Mouse (Mus musculus) layer of hippocampus, adult 8-10 months (tissue): ENCODE measurements around the gene Polr3h. TPM values are rescaled to one million over a fixed set of nuclear protein-coding genes. Genes with fewer than 3 reads are reported as not detected.
"Not testable (repeated sequence)": the region's sequence is repeated elsewhere in the genome, so short reads cannot be mapped to it uniquely, and the experiment has no call there.

Experiments
- DNase-seq, 2 experiments: peaks; one replicate each; pipeline ENCODE4 v3.0.0; 2022; ENCODE audit warnings: low spot score in 2 of 2
- total RNA-seq, 4 experiments: library from RNA; stranded (reverse); gene quantifications; 2 replicates each; pipeline ENCODE4 v1.2.4; 2022

Polr3h gene
- total RNA-seq, result 10 to 100 TPM; 39.5 to 50.1 (median 47.8) TPM

DNA sequence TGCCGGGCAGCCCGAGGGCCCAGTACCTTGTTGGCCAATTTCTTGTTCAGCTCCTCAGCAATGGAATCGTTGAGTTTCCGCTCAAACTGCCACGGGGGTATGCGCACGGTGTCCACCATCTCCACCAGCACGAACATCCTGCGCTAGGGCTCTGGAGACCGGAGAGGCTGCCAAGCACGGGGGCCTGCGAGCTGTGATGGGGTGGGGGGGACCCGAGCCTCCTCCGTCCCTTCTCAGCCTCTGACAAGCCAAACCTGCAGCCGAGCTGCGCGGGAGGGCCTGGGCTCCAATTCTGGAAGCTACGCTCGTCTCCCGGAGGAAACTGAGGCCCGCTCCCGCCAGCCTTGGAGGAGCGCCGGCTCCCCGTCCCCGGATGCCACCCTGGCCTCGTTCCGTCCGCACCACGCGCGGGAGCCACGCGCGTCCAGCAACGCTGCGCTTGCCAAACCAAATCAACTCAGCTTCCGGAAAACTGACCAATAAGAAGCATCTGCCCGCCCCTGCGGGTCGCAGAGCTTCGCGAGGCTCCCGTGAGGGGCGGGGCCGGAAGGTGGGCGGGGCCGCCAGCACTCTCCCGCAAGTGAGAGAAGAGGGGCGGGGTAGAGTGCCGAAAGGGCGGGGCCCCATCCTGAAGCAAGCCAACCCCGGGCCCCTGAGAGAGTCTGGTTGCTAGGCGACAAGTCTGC is at the start of gene Polr3h:
TSS of gene Polr3h (minus strand) at position 481 of the 686 bp plus-strand sequence.
- peak; percentile 91 to 94 for DNase-seq

DNA sequence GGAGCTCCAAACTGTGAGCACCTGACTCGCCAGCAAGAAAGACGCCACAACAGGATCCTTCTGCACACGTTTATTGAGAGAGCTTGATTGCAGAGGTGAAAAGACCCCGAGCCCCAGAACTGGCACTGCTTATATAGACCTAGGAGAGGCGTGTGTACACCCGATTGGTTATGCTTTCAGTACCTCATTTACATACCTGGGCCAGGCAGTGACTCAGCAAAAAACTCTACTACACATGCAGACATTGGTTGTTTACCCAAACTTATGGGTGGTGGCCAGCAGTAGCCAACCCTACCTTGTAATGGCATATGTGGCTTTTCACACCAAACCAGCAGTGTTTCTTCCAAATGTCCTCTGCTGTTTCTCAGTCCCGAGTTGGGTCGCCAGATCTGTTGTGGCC is 49.1 kb upstream of the Polr3h start:
- not testable (repeated sequence) for DNase-seq

DNA sequence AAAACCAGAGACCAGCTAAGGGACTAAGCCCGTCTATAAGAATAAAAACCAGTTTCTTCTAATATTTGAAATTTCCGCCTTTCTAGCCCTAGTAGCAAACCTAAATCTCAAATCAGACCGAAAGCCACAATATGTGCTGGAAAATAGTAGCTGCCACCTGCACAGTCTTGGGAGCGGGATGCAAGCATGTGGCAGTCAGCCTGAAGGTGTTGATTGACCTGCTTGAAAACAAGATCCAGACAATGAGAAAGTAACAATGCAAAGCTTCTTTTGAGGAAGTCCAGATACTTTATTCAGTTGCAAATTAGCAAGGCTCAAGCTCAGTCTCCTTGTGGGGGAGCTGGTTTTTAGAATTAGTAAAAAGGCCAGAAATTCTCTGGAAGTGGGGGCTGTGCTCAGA is 44.5 kb upstream of the Polr3h start:
- not testable (repeated sequence) for DNase-seq

DNA sequence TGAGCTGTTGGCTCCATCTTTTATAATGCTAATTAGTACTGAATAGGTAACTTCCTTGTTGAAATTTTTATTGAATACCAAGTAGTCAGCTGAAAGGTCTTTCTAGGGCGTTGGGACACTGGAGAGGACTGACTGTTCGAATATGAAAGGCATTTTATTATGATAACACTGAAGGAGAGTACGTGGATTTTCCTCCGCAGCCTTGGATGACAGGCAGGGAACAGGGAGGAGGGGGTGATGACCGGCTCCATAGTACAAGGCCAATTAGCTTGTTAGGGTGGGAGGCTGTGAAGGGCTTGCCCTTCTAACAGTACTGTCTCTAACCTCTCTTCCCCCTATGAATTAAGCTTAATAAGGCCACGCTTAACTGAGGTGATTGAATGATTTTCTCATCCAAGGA is 43.6 kb upstream of the Polr3h start:
- DNase-seq, result not testable (repeated sequence)

DNA sequence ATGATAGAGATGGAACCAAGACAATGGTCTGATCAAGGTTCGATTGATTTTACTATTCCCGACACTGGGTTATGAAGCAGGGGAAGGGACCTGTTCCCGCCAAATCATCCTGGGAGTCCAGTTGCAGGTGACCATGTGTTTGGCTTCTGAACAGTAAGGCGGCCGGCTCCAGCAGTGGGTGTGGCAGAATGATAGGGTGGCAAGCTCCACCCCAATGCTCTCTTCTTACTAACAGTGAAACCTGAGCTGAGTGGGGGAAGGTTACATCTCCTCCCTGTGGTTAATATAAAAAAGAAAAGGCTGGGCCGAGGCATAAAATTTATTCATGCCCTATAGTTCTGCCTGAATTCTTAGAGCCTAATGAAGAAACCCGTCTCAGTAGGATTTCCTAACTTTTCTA is 43.1 kb upstream of the Polr3h start:
- DNase-seq, result no peak

DNA sequence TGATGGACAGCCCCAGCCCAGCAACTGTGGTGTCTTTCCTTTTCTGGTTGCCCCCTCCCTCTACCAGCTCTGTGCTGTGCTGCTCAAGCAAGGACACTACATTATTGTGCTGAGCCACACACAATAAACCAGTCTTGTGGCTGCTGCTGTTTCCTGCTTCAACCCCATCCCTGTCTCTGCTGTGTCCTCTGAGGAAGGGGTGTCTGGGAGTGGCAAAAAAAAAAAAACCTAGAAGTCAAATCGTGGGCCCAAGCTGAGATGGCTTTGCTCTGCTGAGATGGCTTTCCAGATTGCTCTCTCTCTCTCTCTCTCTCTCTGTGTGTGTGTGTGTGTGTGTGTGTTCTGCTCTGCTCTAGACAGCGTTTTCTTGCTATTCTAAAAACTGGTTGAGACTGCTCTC is 42.4 kb upstream of the Polr3h start:
- DNase-seq, result no peak

DNA sequence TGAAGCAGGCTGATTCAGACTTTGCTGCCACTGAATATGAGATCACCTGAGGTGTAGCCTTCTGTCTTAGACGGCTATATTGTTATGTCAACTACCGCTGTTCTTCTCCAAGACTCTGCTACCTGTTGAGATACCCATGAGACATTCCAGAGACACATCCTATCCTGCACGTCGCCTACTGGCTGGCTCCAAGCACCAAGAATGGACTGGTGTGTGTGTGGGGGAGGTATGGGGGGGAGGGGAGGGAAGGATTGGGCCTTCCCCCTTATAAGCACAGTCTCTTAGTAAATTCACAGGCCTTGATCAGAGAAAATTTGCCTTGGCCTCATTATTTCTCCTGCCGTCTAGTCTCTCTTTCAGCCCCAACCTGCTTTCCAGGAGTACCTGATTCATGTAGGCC is 41.8 kb upstream of the Polr3h start:
- DNase-seq, result no peak

DNA sequence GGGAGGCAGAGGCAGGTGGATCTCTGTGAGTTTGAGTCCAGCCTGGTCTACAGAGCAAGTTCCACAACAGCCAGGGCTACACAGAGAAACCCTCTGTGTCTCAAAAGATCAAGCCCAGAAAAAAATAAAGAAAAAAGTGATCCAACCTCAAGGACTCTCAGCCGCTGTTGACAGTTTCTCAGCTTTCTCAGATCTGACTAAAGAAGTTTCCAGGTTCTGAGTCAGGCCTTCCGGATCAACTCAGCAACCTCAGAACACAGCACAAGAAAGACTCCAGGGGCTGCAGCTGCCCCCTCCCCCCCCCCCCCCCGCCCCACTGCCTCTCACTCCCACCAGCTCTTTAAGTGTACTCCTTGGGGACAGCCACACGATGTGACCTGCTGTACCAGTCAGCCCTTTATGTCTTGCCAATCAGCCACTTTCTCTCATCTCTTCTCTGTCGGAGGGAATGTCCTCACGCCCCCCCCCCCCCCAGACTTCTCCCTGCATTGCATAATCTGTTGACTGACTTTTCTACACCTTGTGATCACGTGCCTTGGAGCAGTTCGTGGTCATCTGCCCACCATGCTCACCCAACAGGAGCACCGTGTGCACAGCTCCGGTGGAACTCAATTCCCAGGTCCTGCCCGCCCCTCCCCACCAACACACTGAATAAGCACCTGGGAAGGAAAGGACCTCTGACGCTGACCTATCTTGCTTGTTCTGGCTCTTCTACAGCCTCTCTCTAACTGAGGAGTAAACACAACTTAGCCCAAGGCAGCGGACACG is 40.2 kb upstream of the Polr3h start:
- DNase-seq, result no peak

DNA sequence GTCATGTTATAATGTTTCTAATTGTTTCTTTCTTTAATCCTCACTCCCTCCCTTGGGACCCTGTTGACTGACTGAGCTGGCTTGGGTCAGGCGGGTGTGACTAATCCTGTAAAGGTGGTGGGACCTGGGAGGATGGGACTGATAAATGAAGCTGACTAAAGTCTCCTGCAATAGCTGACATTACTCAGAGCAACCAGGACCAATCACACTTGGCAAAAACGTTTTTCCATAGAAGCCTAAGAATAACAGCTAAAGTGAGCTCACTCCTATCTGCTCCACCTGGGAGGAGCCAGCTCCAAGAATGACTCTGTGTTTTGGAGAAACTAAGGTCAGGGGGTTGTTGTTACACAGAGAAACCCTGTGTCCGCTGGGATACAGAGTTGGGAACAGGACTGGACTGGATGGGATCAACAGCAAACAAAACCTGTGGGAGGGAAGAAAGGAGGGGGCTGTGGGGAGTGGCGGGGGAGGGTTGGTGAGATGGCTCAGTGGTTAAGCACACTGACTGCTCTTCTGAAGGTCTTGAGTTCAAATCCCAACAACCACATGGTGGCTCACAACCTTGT is 39.0 kb upstream of the Polr3h start:
- DNase-seq, result no peak

DNA sequence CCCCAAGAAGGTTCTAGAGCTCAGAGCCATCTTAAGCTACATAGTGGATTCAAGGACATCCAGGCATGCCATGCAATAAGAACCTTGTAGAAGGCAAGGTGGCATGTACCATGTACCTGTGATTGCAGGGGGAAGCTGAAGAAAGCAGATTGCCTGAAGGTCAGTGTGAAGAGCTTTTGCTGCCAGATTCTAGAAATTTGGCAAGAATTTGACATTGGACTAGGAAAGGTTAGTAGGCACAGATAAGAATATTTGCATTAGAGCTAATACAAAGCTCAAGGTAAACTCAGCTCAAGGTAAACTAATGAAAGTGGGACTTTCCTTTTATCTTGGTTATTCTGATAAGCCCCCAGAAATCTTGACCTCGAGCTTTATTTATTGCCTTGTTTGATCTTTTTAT is 38.2 kb upstream of the Polr3h start:
- no peak for DNase-seq

DNA sequence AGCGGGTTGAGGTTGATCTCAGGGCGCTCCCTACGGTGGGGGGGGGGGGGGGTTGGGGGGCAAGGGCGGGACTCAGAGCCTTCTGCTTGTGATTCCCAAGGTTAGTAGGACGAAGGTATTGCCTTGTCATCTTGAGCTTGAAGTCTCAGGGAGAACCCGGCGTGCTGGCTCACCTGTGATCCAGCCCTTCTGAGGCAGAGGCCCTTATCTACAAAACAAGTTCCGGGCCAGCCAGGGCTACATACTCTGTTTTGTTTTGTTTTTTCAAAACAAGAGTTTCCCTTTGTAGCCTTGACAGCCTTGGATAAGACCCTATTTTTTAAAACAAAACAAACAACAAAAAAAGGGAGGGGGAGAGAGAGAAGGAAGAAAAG is 35.0 kb upstream of the Polr3h start:
- no peak for DNase-seq

DNA sequence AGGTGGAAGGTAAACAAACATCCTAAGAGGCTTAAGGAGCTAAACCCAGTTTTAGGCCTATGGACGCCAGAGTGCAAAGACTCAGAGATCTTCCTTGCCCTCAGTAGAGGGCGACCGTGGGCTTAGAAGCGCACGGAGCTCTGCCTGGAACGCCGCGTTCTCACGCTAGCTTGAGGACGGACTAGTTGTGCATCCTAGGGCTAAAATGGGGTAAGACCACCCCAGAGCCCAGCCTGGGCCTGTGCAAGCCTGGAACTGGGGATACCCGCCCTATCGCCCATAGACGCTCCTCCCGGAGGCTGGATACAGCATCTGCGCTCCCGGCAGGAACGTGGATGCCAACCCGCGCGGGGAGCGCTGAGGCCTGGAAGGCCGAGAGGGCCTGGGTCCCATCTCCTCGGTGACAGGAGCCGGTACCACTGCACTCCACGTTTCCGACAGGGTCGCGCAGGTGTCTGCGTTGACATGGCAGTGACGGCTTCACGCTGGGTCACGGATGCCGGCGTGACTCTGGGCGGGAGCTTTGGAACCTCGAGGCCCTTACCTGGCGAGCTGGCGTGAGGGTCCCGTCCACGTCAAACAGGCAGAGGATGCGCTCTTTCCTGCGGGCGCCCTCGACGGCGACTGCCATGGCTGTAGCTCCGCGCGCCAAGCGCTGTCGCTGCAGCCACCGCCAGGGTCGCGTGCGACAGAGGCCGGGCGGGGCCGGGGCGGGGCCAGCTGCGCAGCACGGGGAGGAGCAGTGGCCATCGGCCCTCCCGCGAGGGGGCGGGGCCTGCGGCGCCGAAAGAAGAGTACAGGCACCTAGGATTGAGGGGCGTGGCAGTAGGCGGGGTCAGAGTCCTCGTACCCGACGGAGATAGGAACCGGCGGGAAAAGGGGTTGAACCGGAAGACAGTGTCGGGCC is 34.4 kb upstream of the Polr3h start, which contains the start of gene Pmm1:
TSS of gene Pmm1 (minus strand) at position 760 of the 907 bp plus-strand sequence.
- DNase-seq, result peak; percentile 96

DNA sequence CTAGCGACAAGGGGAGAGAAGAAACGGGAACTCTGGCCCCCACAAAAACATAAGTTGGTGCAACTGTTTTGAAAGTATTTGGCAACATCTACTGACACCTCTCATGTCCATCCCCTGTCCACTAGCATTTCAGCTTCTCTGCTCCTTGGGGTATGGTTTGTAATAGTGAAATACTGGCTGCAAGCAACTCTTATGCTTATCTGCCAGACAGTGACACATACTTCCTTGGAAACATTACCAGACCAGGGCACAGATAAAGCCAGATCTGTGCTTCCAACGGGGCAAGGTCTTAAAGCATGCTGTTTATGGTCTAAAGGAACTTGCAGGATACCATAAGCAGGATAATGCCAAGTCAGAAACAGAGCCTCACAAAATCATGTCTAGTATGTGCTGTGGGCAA is 32.9 kb upstream of the Polr3h start:
- DNase-seq, result no peak

DNA sequence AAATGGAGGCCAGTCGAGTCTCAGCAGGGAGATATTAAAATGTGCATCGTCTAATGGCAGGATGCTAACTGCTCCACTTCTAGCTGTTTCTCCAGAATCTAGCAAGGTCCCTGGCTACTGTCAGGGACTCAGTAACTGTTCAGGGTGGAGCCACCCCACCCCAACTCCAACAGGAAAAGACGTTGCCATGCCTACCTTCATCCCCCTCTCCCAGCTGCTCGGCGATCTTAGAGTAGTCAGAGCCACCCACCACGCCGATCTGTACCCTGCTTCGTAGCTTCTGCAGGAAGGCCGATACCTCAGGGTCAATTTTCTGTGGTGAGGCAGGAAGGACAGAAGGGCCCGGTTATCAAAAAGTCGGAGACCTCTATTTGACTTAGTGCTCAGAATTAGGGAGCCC is 31.6 kb upstream of the Polr3h start:
- no peak for DNase-seq

DNA sequence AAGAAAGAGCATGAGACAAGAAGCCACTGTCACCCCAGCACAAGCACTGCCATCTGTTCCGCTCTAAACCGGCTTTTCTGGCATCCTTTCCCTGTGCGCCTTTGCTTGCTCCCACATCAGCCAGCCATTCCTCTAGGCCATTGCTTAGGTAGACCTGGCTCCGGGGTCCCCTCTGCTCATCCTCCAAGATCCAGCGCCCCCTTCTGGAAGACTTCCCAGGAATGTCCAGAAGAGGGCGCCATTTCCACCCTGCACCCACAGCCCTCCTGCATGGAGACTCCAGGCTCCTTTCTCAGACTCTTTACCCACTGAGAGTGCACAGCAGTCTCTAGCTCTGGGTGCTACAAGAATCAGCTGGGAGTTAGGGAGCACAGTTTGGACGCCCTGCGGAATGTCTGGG is 30.4 kb upstream of the Polr3h start:
- DNase-seq, result peak in 1 of 2 experiments; percentile 56

DNA sequence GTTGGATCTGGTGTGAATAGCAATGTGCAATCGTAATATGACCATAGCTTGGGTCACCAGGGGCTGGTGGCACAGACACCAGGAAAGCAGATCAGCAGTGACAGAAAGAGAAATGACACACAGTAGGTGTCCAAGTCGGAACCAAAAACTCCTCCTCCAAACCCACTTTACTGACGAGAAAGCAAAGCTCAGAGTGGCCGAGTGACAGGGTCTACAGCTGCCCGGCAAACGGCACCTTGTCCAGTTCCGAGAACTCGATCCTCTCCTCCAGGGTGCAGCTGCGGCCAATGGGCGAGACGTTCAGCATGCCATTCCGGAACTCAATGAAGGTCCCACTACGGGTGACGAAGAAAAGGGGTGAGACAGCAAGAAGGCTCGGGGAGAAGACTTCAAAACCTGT is 29.4 kb upstream of the Polr3h start:
- DNase-seq, result no peak

DNA sequence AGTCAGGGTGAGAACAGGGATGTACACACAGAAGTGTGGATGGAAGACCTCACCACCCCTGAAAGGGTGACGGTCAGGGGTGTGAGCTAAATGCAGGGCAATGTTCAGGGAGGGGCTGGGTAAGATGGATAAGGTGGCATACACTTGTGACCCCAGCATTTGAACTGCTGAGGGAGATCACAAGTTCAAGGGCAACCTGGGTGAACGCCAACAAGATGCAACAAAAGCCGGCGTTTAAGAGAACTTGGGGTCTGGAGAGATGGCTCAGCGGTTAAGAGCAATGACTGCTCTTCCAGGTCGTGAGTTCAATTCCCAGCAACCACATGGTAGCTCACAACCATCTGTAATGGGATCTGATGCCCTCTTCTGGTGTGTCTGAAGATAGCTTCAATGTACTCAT is 28.7 kb upstream of the Polr3h start:
- DNase-seq, result no peak

DNA sequence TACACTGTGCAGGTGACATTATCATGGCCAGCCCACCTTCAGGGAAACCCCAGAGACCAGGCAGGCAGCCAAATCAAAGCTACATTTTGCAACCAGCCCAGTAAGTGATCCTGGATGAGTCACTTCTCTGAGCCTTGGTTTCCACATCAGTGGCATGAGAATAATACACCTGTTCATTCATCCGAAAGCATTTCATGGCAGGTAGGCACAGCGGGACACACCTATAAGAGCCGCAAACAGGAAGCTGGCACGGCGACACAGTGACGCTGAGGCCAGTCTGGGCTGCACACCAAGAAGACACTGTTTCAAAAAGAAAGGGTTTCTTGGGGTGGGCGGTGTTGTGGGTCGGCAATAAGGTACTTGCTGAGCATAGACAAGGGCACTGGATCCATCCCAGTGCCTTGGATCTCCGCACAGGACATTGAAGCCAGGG is 28.1 kb upstream of the Polr3h start:
- DNase-seq, result no peak

DNA sequence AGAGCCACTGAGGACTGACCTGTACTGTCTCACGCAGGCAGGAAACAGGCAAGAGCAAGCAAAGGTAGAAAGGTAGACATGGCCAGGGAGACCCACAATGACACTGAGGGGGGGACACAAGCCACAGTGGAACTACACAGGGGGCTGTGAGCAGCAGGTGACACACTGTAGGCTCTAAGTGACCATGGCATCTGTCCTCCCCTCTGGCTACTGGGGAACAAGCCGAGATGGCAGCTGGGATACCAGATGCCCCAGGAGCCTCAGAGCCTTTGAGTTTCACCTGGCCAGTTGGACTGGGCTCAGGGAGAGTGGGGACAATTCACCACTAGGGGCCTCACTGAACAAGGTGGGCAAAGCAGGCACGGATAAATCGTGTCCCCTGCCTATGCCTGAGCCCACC is 26.3 kb upstream of the Polr3h start:
- no peak for DNase-seq

DNA sequence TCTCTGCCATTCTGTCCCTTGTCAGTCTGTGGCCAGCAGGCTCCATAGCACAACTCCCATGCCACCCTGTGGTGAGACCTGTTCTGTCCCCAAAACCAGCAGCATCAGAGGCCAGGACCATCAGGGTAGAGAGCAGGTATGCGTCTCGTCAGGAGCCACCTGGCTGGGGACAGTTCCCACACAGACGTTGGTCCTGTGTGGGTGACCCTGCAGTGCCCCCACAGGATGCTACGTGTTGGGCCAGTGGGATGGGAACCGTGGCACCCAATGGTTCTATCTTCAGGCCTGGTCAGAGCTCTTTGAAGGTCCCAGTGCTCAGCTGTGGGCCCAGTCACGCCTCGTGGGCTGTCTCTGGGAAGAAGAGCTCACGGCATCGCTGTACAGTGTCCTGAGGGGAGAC is 25.1 kb upstream of the Polr3h start:
- DNase-seq, result no peak

DNA sequence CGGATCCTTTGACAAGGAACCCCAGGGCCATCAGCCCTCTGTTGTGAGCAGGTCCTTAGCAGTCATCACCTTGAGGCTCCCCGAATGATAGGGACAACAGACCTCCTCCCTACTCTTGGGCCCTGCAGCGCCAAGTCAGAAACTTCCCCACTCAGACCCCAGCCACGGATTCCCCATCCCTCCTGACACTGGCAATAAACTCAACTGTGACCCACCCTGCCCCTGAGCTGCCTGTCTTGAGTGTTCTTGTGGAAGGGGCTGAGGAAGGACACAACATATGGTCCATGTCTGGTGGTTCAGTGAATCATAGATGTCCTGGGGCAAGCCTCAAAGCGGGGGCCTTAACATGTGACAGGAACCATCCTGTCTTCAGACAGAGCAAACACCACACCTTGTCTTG is 24.7 kb upstream of the Polr3h start:
- DNase-seq, result no peak
